Mouse (Mus musculus) cerebellum, adult 2 months (tissue): ENCODE data around the gene Tuba1b. TPM values are rescaled to one million over a fixed set of nuclear protein-coding genes. Genes with fewer than 3 reads are reported as not detected.
"Not testable (repeated sequence)": the region's sequence is repeated elsewhere in the genome, so short reads cannot be mapped to it uniquely, and the experiment has no call there.

ENCODE experiments used
- DNase-seq, 2 experiments: peaks; one replicate each; pipeline ENCODE4 v3.0.0; 2021
- H3K27ac ChIP-seq: fragments of 200-500 bp; 2 replicates; pipeline ENCODE4 v1.5.1; 2012; ENCODE audit warnings: low read length, control low read depth, inconsistent platforms; ENCODE audit not compliant: insufficient read depth
- H3K27me3 ChIP-seq: fragments of 200-500 bp; 2 replicates; pipeline ENCODE4 v1.6.1; 2012; ENCODE audit warnings: inconsistent platforms, mild to moderate bottlenecking, low read length, moderate library complexity; ENCODE audit not compliant: control insufficient read depth, insufficient read depth
- H3K4me1 ChIP-seq: fragments of 200-500 bp; 2 replicates; pipeline ENCODE4 v1.6.1; 2011; ENCODE audit warnings: low read length; ENCODE audit not compliant: control insufficient read depth, insufficient read depth
- H3K4me3 ChIP-seq: fragments of 200-500 bp; replicated peaks from 2 replicates; pipeline ENCODE3; 2011; ENCODE audit warnings: mild to moderate bottlenecking, low read depth, low read length, control low read depth; ENCODE audit not compliant: insufficient read depth
- CTCF ChIP-seq: fragments of 200-500 bp; IDR thresholded peaks from 2 replicates; pipeline ENCODE4 v1.5.1; 2011; ENCODE audit warnings: low read depth, mild to moderate bottlenecking, control low read depth, low read length, moderate library complexity, borderline replicate concordance; ENCODE audit not compliant: insufficient read depth
- POLR2A ChIP-seq: fragments of 200-500 bp; IDR thresholded peaks from 2 replicates; pipeline ENCODE4 v1.6.1; 2011; ENCODE audit warnings: low read length, control low read depth, borderline replicate concordance; ENCODE audit not compliant: insufficient read depth
- WGBS: fragments of 180-500 bp; shearing (Covaris S2); methylation state at CpG from one replicate; pipeline ENCODE4 v1.1.7; 2018; 5-methylcytosine and 5-hydroxymethylcytosine counted together
- polyA plus RNA-seq: library from polyadenylated mRNA; depleted of rRNA; stranded (reverse); fragments of >200 nt; gene quantifications from 2 replicates; pipeline ENCODE4 v1.2.3, GENCODE M21; 2012

The Tuba1b gene
- polyA plus RNA-seq, 1 experiment = 1,352 TPM

DNA sequence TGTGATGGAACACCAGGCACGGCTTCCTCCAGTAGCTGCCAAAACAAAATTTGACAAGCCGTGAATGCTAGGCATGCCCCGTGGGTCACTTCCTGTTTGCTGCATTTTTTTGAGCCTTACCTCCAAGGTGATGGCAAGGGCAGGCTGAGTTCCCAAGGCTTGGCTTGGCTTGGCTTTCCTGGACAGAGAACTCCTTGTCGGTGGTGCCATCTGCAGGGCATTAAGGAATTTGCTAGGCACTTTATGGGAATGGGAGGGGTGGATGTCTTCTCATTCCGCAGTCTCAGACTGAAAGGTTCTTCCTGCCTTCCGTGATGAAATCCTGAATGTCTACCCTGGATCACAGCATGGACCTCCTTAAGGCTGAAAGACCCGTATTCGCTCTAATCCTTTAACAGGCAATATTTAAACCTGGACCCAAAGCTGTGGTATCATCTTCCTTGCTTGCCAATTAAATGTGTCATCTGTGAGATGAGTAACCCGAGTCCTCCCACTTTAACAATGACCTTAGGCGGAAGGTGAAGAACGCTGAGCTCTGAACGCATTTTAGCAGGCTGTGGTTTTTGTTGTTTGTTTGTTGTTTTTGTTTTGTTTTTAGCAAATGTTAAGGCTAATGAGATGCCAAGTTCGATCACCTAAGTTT lies 5.6 kb downstream of the Tuba1b start:
- no peaks in the 10 kb centered on the region for H3K27me3 ChIP-seq
- H3K27ac ChIP-seq = no peak overlapping the region
- peaks cover 7% of the 10 kb centered on the region; the same call in 1 of the 2 replicates for H3K4me1 ChIP-seq
- peak; percentile 84 to 87 for DNase-seq
- no peak for TF ChIP-seq POLR2A
- peak; percentile 90 for TF ChIP-seq CTCF
- H3K4me3 ChIP-seq = no peak overlapping the region
- WGBS = 9% methylated on average over 13 of the region's 13 CpGs

DNA sequence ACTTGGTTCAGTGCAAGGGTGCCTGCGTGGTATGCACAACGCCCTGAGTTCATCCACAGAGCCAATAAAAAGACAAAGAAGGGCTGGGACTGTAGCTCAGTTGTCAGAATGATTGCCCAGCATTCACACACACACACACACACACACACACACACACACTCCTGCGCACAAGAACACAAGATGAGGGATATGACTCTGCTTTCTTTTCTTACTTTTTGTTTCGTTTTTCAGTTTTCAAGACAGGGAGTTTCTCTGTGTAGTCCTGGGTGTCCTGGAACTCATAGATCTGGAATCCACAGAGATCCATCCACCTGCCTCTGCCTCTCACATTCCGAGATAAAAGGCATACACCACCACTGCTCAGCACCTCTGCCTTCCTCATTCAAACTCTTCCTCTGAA lies 6.8 kb downstream of the Tuba1b start:
- TF ChIP-seq POLR2A = no peak
- Histone ChIP-seq H3K4me1 (peaks cover 7% of the 10 kb centered on the region; the same call in 1 of the 2 replicates), H3K4me3 (no peak overlapping the region), H3K27ac (no peak overlapping the region), H3K27me3 (no peaks in the 10 kb centered on the region)
- no peak for DNase-seq
- WGBS = 77% methylated on average over 5 of the region's 5 CpGs

DNA sequence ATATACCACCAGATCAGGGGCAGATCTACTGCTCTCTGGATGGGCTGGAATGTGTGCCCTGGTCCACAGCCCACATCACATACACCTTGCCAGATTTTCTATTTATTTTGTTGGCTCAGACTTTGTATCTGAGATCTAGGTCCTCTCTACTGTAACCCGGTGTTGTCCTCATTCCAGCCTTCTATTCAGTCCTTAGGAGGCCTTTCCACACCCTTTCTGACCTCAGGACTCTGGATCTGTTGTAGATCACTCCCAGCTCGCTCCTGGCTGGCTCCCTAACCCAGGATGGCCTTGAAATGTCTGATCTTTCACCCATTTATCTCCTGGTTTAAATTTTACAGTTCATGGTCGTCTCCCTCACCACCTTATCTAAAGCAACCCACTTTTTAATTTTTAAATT lies 9.7 kb downstream of the Tuba1b start:
- no peak overlapping the region for H3K4me3 ChIP-seq
- no peak for DNase-seq
- H3K4me1 ChIP-seq = no peaks in the 10 kb centered on the region; the same call in 1 of the 2 replicates
- H3K27ac ChIP-seq = no peak overlapping the region
- H3K27me3 ChIP-seq = no peaks in the 10 kb centered on the region
- TF ChIP-seq POLR2A (no peak), CTCF (no peak)
- WGBS = 71% methylated on average over 3 of the region's 3 CpGs

DNA sequence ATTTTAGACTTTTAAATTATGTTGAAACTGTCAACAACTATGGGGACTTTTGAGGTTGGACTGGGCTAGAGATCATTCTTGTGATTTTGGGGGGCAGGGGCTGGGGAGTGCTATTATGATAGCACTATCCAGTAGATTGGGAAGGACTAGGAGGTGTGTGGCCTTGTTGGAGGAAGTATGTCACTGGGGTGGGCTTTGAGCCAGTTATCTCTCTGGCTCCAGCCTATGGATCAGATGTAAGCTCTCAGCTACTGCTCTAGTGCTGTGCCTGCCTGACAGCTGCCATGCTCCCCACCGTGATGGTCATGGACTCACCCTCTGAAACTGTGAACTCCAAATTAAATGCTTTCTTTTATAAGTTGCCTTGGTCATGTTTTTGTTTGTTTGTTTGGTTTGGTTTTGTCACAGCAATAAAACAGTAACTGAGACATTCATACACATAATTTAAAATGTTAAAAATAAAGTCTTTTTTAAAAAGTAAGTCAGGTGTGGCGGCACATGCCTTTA lies 11.3 kb downstream of the Tuba1b start:
- Histone ChIP-seq H3K4me1 (no peaks in the 10 kb centered on the region), H3K4me3 (no peak overlapping the region), H3K27ac (no peak overlapping the region), H3K27me3 (no peaks in the 10 kb centered on the region)
- no peak for TF ChIP-seq CTCF
- no peak for TF ChIP-seq POLR2A
- WGBS = 59% methylated on average over 2 of the region's 2 CpGs
- DNase-seq = no peak

DNA sequence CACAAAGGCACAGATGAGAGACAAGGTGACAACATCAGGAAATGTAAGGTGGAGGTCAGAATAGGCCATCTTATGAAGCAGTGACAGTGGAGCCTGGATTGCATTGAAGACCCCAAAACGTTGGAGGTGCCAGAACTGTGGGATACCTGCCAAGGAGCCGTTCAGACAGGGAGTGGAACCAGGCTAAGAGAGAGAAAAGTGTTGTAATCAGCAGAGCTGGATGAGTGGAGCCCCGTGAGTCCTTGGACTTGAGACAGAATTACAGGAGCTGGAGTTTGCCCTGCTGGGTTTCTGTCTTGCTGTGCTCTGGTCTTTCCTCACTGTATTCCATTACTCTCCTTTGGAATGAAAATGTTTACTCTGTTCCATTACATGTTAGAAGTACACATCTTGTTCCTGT lies 11.8 kb downstream of the Tuba1b start:
- 11% methylated on average over 3 of the region's 3 CpGs for WGBS
- Histone ChIP-seq H3K4me3 (no peak overlapping the region), H3K27me3 (no peaks in the 10 kb centered on the region), H3K27ac (no peak overlapping the region), H3K4me1 (no peaks in the 10 kb centered on the region)
- TF ChIP-seq POLR2A = no peak
- no peak for TF ChIP-seq CTCF
- DNase-seq = no peak

DNA sequence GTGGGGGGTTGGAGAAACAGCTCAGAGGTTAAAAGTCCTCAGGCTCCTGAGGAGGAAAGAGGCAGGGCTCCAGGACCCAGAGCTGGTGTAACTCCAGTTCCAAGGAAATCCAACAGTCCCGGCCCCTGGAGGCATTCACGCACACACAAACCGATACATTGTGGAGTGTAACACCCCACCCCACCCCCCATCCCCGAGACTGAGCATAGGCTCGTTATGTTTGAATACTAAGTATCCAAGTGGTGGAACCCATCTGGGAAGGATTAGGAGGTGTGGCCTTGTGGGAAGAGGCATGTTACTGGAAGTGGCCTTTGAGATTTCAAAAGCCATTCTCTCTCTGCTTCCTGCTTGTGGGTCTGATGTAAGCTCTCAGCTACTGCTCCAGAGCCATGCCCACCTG lies 12.9 kb downstream of the Tuba1b start:
- WGBS = 79% methylated on average over 5 of the region's 5 CpGs
- H3K4me1 ChIP-seq = no peaks in the 10 kb centered on the region; the same call in 1 of the 2 replicates
- H3K27me3 ChIP-seq = no peaks in the 10 kb centered on the region
- no peak for DNase-seq
- H3K27ac ChIP-seq = no peak overlapping the region
- TF ChIP-seq POLR2A = no peak
- TF ChIP-seq CTCF = no peak
- no peak overlapping the region for H3K4me3 ChIP-seq

DNA sequence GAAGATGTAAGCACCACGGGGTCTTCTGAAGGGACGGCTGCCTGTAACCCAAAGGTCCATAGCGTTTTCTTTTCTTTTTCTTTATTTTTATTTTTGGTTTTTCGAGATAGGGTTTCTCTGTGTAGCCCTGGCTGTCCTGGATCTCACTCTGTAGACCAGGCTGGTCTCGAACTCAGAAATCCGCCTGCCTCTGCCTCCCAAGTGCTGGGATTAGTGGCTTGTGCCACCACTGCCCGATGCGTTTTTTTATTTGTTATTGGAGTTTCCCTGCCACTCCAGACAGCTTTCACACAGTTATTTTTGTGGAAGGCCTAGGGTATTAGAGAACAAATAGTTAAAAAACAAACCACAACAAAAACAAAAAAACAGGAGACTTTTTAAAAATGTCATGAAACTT lies 15.9 kb downstream of the Tuba1b start:
- H3K27me3 ChIP-seq, H3K4me1 ChIP-seq, DNase-seq: not testable (repeated sequence)
- 14% methylated on average over 8 of the region's 8 CpGs for WGBS
- peak overlapping the region; percentile 75 for H3K4me3 ChIP-seq
- peak overlapping the region; percentile 57; the same call in 1 of the 2 replicates for H3K27ac ChIP-seq
